Mouse (Mus musculus) liver, embryonic 12.5 days (tissue): Measurements from ENCODE around the gene Nfix. TPM values are rescaled to one million over a fixed set of nuclear protein-coding genes. Genes with fewer than 3 reads are reported as not detected.

Experiments used
- ATAC-seq: fragments of 200-750 bp; cut with Nextera tagmentation; 2 replicates; pipeline ENCODE4 v1.8.0; 2017; ENCODE audit warnings: moderate number of reproducible peaks, mild to moderate bottlenecking, moderate library complexity
- H3K27ac ChIP-seq: fragments of 300-500 bp; sonication (generic); 2 replicates; pipeline ENCODE4 v1.5.1; 2016; ENCODE audit warnings: mild to moderate bottlenecking
- H3K27me3 ChIP-seq: fragments of 300-500 bp; sonication (generic); replicated peaks from 2 replicates; pipeline ENCODE4 v1.6.1; 2016; ENCODE audit warnings: mild to moderate bottlenecking, moderate library complexity
- H3K36me3 ChIP-seq: fragments of 300-500 bp; sonication (generic); 2 replicates; pipeline ENCODE4 v1.6.1; 2016; ENCODE audit warnings: mild to moderate bottlenecking, moderate library complexity
- H3K4me1 ChIP-seq: fragments of 300-500 bp; sonication (generic); 2 replicates; pipeline ENCODE4 v1.6.1; 2016
- H3K4me2 ChIP-seq: fragments of 300-500 bp; sonication (generic); 2 replicates; pipeline ENCODE4 v1.6.1; 2016; ENCODE audit warnings: mild to moderate bottlenecking, moderate library complexity
- H3K4me3 ChIP-seq: fragments of 300-500 bp; sonication (generic); 2 replicates; pipeline ENCODE4 v1.5.1; 2016; ENCODE audit warnings: mild to moderate bottlenecking, moderate library complexity
- H3K9ac ChIP-seq: fragments of 300-500 bp; sonication (generic); 2 replicates; pipeline ENCODE4 v1.6.1; 2016; ENCODE audit warnings: mild to moderate bottlenecking, moderate library complexity
- H3K9me3 ChIP-seq: fragments of 300-500 bp; sonication (generic); replicated peaks from 2 replicates; pipeline ENCODE4 v1.6.1; 2016; ENCODE audit warnings: mild to moderate bottlenecking, moderate library complexity
- WGBS: fragments of 180-500 bp; shearing (Covaris S2); methylation state at CpG from one replicate; pipeline ENCODE4 v1.1.7; 2016; ENCODE audit not compliant: insufficient replicate concordance; 5-methylcytosine and 5-hydroxymethylcytosine counted together
- polyA plus RNA-seq: library from polyadenylated mRNA; unstranded; fragments of >200 nt; fragmentation: Nextera tagmentation; extraction: Ambion mirVana; gene quantifications from 2 replicates; pipeline ENCODE4 v1.2.1, GENCODE M21; 2016

Nfix gene
- polyA plus RNA-seq, 1 experiment from 2014 or later = 2.8 TPM

- H3K4me2 ChIP-seq = no peak overlapping the region
- WGBS = 53% methylated on average over 1 of the region's 1 CpGs
- H3K9me3 ChIP-seq = no peaks in the 10 kb centered on the region
- peaks cover 36% of the 10 kb centered on the region for H3K36me3 ChIP-seq
- peaks cover 58% of the 10 kb centered on the region for H3K4me1 ChIP-seq
- no peak overlapping the region for H3K4me3 ChIP-seq
- H3K27me3 ChIP-seq = no peaks in the 10 kb centered on the region
- no peak overlapping the region for H3K27ac ChIP-seq
- no peak overlapping the region for H3K9ac ChIP-seq
- no peak for ATAC-seq
These were observed 132.1 kb downstream of the Nfix start for GRCm38 (mm10) chr8:84668081-84668480.

GRCm38 (mm10) chr8:84665385-84665893, 134.7 kb downstream of the Nfix start:
- peak overlapping the region; percentile 92 for H3K9ac ChIP-seq
- H3K4me3 ChIP-seq = peak overlapping the region; percentile 75
- H3K9me3 ChIP-seq = no peaks in the 10 kb centered on the region
- WGBS = 2% methylated on average over 14 of the region's 14 CpGs
- H3K27ac ChIP-seq = peak overlapping the region; percentile 98
- no peaks in the 10 kb centered on the region for H3K27me3 ChIP-seq
- ATAC-seq = peak; percentile 6
- H3K4me1 ChIP-seq = peaks cover 70% of the 10 kb centered on the region
- peaks cover 9% of the 10 kb centered on the region; the same call in 1 of the 2 replicates for H3K36me3 ChIP-seq
- H3K4me2 ChIP-seq = peak overlapping the region; percentile 98

GRCm38 (mm10) chr8:84664566-84665384, 135.4 kb downstream of the Nfix start:
- Histone ChIP-seq H3K27ac (peak overlapping the region; percentile 98), H3K27me3 (no peaks in the 10 kb centered on the region), H3K4me1 (peaks cover 72% of the 10 kb centered on the region), H3K4me2 (peak overlapping the region; percentile 98), H3K4me3 (peak overlapping the region; percentile 75), H3K36me3 (peaks cover 4% of the 10 kb centered on the region; the same call in 1 of the 2 replicates), H3K9me3 (no peaks in the 10 kb centered on the region), H3K9ac (peak overlapping the region; percentile 92)
- peak; percentile 49 for ATAC-seq
- WGBS = under 1% methylated on average over 29 of the region's 29 CpGs

GRCm38 (mm10) chr8:84663483-84664327, 136.4 kb downstream of the Nfix start:
- Histone ChIP-seq H3K27me3 (no peaks in the 10 kb centered on the region), H3K36me3 (peaks cover 4% of the 10 kb centered on the region; the same call in 1 of the 2 replicates), H3K27ac (peak overlapping the region; percentile 98), H3K4me3 (peak overlapping the region; percentile 75), H3K4me2 (peak overlapping the region; percentile 98), H3K4me1 (peaks cover 75% of the 10 kb centered on the region), H3K9me3 (no peaks in the 10 kb centered on the region), H3K9ac (peak overlapping the region; percentile 92)
- 3% methylated on average over 43 of the region's 43 CpGs for WGBS
- peak; percentile 80 for ATAC-seq

GRCm38 (mm10) chr8:84662581-84663065, 137.5 kb downstream of the Nfix start, which contains the start of gene Ier2:
Gene Ier2, minus strand, starts transcription at chr8:84662852.
- H3K36me3 ChIP-seq = peaks cover under 1% of the 10 kb centered on the region; the same call in 1 of the 2 replicates
- peak within 1 kb of the TSS; percentile 98 for H3K27ac ChIP-seq
- peak within 1 kb of the TSS; percentile 75 for H3K4me3 ChIP-seq
- no peaks in the 10 kb centered on the region for H3K9me3 ChIP-seq
- H3K4me1 ChIP-seq = peaks cover 77% of the 10 kb centered on the region
- WGBS = under 1% methylated on average over 27 of the region's 27 CpGs
- peak; percentile 71 for ATAC-seq
- H3K4me2 ChIP-seq = peak within 1 kb of the TSS; percentile 98
- H3K9ac ChIP-seq = peak within 1 kb of the TSS; percentile 92
- no peaks in the 10 kb centered on the region for H3K27me3 ChIP-seq

- ATAC-seq = 0 out of 2 replicates have a peak, but pooled peaks have one; percentile 1
- Histone ChIP-seq H3K36me3 (no peaks in the 10 kb centered on the region), H3K27me3 (no peaks in the 10 kb centered on the region), H3K4me3 (peak overlapping the region; percentile 75), H3K27ac (peak overlapping the region; percentile 98), H3K4me1 (peaks cover 78% of the 10 kb centered on the region), H3K4me2 (peak overlapping the region; percentile 98), H3K9me3 (no peaks in the 10 kb centered on the region), H3K9ac (peak overlapping the region; percentile 92)
- WGBS = 1% methylated on average over 60 of the region's 61 CpGs
These were observed 138.1 kb downstream of the Nfix start for GRCm38 (mm10) chr8:84661961-84662571.

GRCm38 (mm10) chr8:84661458-84661871, 138.7 kb downstream of the Nfix start:
- ATAC-seq = peak; percentile 61
- peaks cover 78% of the 10 kb centered on the region for H3K4me1 ChIP-seq

GRCm38 (mm10) chr8:84660819-84661457, 139.2 kb downstream of the Nfix start:
- no peaks in the 10 kb centered on the region for H3K36me3 ChIP-seq
- H3K9ac ChIP-seq = peak overlapping the region; percentile 92
- peak overlapping the region; percentile 98 for H3K4me2 ChIP-seq
- 1% methylated on average over 20 of the region's 20 CpGs for WGBS
- H3K9me3 ChIP-seq = no peaks in the 10 kb centered on the region
- H3K27me3 ChIP-seq = peaks cover 3% of the 10 kb centered on the region
- H3K4me3 ChIP-seq = peak overlapping the region; percentile 75
- H3K4me1 ChIP-seq = peaks cover 78% of the 10 kb centered on the region
- ATAC-seq = no peak
- peak overlapping the region; percentile 98 for H3K27ac ChIP-seq

More at GRCm38 (mm10) chr8:84661458-84661871, 138.7 kb downstream of the Nfix start:
- Histone ChIP-seq H3K27me3 (no peaks in the 10 kb centered on the region), H3K27ac (peak overlapping the region; percentile 98), H3K4me2 (peak overlapping the region; percentile 98), H3K9me3 (no peaks in the 10 kb centered on the region), H3K4me3 (peak overlapping the region; percentile 75), H3K36me3 (no peaks in the 10 kb centered on the region), H3K9ac (peak overlapping the region; percentile 92)
- 0% methylated on average over 24 of the region's 24 CpGs for WGBS

- Histone ChIP-seq H3K9ac (peak overlapping the region; percentile 92), H3K27ac (peak overlapping the region; percentile 98), H3K4me3 (peak overlapping the region; percentile 75), H3K4me2 (peak overlapping the region; percentile 98), H3K4me1 (peaks cover 78% of the 10 kb centered on the region), H3K9me3 (no peaks in the 10 kb centered on the region), H3K36me3 (no peaks in the 10 kb centered on the region), H3K27me3 (peaks cover 11% of the 10 kb centered on the region)
- no peak for ATAC-seq
- 3% methylated on average over 33 of the region's 33 CpGs for WGBS
These were observed 140.0 kb downstream of the Nfix start for GRCm38 (mm10) chr8:84659936-84660818.

GRCm38 (mm10) chr8:84658951-84659350, 141.2 kb downstream of the Nfix start:
- peaks cover 17% of the 10 kb centered on the region for H3K27me3 ChIP-seq
- H3K9ac ChIP-seq = no peak overlapping the region
- no peak overlapping the region for H3K4me2 ChIP-seq
- 21% methylated on average over 1 of the region's 1 CpGs for WGBS
- H3K4me1 ChIP-seq = peaks cover 85% of the 10 kb centered on the region
- no peak for ATAC-seq
- no peak overlapping the region for H3K4me3 ChIP-seq
- H3K36me3 ChIP-seq = no peaks in the 10 kb centered on the region
- no peaks in the 10 kb centered on the region for H3K9me3 ChIP-seq
- H3K27ac ChIP-seq = peak overlapping the region; percentile 98; the same call in 1 of the 2 replicates
